Mouse (Mus musculus): Measurements from ENCODE around the gene Zcrb1. TPM values are rescaled to one million over a fixed set of nuclear protein-coding genes. Genes with fewer than 3 reads are reported as not detected.

The Zcrb1 gene
- total and polyA plus RNA-seq, 2 experiments from 2014 or later = 17.8 to 136 TPM

DNA sequence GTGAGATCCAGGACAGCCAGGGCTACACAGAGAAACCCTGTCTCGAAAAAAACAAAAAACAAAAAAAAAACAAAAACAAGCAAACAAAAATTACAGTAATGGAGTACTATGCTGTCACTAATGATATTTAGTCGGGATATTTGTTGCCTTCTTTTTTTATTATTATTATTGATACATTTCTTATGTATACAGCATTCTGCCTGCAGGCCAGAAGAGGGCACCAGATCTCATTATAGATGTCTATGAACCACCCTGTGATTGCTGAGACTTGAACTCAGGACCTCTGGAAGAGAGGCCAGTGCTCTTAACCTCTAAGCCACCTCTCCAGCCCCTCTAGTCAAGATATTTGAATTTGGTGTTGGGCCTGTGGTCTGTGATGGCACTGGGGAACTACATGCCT, 26.3 kb downstream of the Zcrb1 start:
- no peak overlapping the region for H3K4me3 ChIP-seq (ENCODE audit: low read depth, low read length)
- no peak overlapping the region for H3K4me2 ChIP-seq (ENCODE audit: low read depth, low read length)
- no peaks in the 10 kb centered on the region for H3K27me3 ChIP-seq (ENCODE audit: control insufficient read depth, insufficient read depth, low read length)
- ATAC-seq (ENCODE audit: insufficient read depth, low read depth) (no peak), DNase-seq (ENCODE audit: low spot score) (no peak)
- H3K4me1 ChIP-seq (ENCODE audit: control insufficient read depth, insufficient read depth) = no peaks in the 10 kb centered on the region
- H3K27ac ChIP-seq (ENCODE audit: low read depth) = no peak overlapping the region
- WGBS = 85% methylated on average over 2 of the region's 2 CpGs
- H3K9ac ChIP-seq (replicated peaks; ENCODE audit: low read depth, low read length) = no peak overlapping the region
- H3K36me3 ChIP-seq (replicated peaks; ENCODE audit: control insufficient read depth, insufficient read depth, low read length) = no peaks in the 10 kb centered on the region
- H3K9me3 ChIP-seq (replicated peaks; ENCODE audit: control insufficient read depth, low read length) = no peaks in the 10 kb centered on the region
- peak; percentile 20; the same call in 1 of the 2 replicates for TF ChIP-seq CTCF (IDR thresholded peaks at IDR 0.05; ENCODE audit: low read depth)
- no peak for TF ChIP-seq EP300 (IDR thresholded peaks at IDR 0.05; ENCODE audit: low read depth)

DNA sequence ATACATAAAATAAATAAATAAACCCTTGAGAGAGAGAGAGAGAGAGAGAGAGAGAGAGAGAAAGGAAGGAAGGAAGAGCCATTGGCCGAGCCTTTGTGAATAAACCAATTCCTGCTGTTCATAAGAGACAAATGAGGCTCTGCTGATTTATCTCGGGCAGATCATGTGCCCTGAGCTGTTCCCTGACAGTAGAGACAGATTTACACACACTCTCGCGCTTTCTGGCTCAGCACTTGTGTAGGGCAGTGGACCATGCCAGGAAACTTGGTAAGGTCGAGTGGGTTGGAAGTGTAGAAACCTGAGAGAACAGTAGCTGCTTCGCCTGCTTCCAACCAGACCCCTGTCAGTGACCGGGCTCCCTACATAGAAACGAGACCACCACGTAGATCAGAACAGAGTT, 29.6 kb downstream of the Zcrb1 start:
- Histone ChIP-seq H3K9me3 (replicated peaks; ENCODE audit: control insufficient read depth, low read length) (no peaks in the 10 kb centered on the region), H3K36me3 (replicated peaks; ENCODE audit: control insufficient read depth, insufficient read depth, low read length) (no peaks in the 10 kb centered on the region), H3K27ac (ENCODE audit: low read depth) (no peak overlapping the region), H3K4me2 (ENCODE audit: low read depth, low read length) (no peak overlapping the region), H3K9ac (replicated peaks; ENCODE audit: low read depth, low read length) (no peak overlapping the region), H3K27me3 (ENCODE audit: control insufficient read depth, insufficient read depth, low read length) (no peaks in the 10 kb centered on the region), H3K4me3 (ENCODE audit: low read depth, low read length) (no peak overlapping the region), H3K4me1 (ENCODE audit: control insufficient read depth, insufficient read depth) (no peaks in the 10 kb centered on the region)
- WGBS = 55% methylated on average over 9 of the region's 9 CpGs
- no peak for ATAC-seq (ENCODE audit: insufficient read depth, low read depth)
- TF ChIP-seq EP300 (IDR thresholded peaks at IDR 0.05; ENCODE audit: low read depth) = no peak
- no peak for TF ChIP-seq CTCF (IDR thresholded peaks at IDR 0.05; ENCODE audit: low read depth)
- DNase-seq (ENCODE audit: low spot score) = no peak

DNA sequence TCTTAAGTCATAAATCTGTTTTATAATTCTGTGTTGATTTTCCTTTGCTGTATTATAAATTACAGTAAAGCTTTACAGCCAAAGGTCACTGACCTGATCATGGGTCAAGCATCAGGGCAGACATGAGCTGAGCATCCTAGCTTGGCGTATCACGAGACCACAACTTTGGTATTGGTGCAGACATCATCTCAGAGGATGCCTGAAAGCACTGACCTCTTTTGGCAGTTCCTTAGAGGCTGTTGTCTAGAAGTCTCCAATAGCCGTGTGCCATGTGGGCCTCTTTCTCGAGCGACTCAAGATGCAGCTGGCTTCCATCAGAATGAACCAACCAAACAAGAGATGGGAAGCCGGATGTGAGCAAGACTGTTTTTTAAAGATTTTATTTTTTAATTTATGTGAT, 32.6 kb downstream of the Zcrb1 start:
- H3K27ac ChIP-seq (ENCODE audit: low read depth) = no peak overlapping the region
- H3K36me3 ChIP-seq (replicated peaks; ENCODE audit: control insufficient read depth, insufficient read depth, low read length) = no peaks in the 10 kb centered on the region
- no peaks in the 10 kb centered on the region for H3K4me1 ChIP-seq (ENCODE audit: control insufficient read depth, insufficient read depth)
- no peak overlapping the region for H3K4me2 ChIP-seq (ENCODE audit: low read depth, low read length)
- ATAC-seq (ENCODE audit: insufficient read depth, low read depth) (no peak), DNase-seq (ENCODE audit: low spot score) (no peak)
- no peaks in the 10 kb centered on the region for H3K27me3 ChIP-seq (ENCODE audit: control insufficient read depth, insufficient read depth, low read length)
- TF ChIP-seq EP300 (IDR thresholded peaks at IDR 0.05; ENCODE audit: low read depth) (no peak), CTCF (IDR thresholded peaks at IDR 0.05; ENCODE audit: low read depth) (no peak)
- H3K9ac ChIP-seq (replicated peaks; ENCODE audit: low read depth, low read length) = no peak overlapping the region
- H3K4me3 ChIP-seq (ENCODE audit: low read depth, low read length) = no peak overlapping the region
- 87% methylated on average over 6 of the region's 6 CpGs for WGBS
- no peaks in the 10 kb centered on the region for H3K9me3 ChIP-seq (replicated peaks; ENCODE audit: control insufficient read depth, low read length)

DNA sequence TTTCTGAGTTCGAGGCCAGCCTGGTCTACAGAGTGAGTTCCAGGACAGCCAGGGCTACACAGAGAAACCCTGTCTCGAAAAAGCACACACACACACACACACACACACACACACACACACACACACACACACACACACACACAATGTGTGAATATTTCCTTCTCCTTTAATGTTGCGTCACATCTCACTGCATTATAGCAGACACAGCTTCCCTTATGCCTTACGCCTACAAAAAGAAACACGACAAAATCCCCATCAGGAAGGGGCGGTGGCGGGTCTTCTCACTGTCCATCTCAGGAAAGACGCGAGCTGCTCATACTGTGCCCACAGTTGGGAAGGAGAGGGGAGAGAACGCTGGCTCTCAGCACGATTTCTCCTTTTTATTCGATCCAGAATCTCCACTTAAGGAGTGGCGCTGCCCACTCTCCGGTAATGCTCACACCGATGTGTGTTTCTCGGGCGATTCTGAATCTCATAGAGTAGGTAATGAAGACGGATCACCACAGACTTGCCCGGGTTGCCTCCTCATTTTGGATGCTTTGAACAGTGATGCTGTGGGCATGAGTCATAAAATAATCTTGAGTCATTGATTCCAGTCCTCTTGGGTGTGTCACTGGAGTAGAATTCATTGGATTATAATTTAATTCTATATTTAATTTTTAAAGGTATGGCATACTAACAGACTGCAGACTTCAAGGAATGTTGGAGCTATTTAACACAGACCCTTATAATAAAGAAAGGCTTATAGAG, 39.6 kb downstream of the Zcrb1 start:
- no peak overlapping the region for H3K9ac ChIP-seq (replicated peaks; ENCODE audit: low read depth, low read length)
- no peaks in the 10 kb centered on the region for H3K4me1 ChIP-seq (ENCODE audit: control insufficient read depth, insufficient read depth)
- no peak for ATAC-seq (ENCODE audit: insufficient read depth, low read depth)
- WGBS = 90% methylated on average over 19 of the region's 19 CpGs
- H3K27me3 ChIP-seq (ENCODE audit: control insufficient read depth, insufficient read depth, low read length) = no peaks in the 10 kb centered on the region
- H3K4me2 ChIP-seq (ENCODE audit: low read depth, low read length) = no peak overlapping the region
- no peak overlapping the region for H3K4me3 ChIP-seq (ENCODE audit: low read depth, low read length)
- no peak for DNase-seq (ENCODE audit: low spot score)
- no peaks in the 10 kb centered on the region for H3K36me3 ChIP-seq (replicated peaks; ENCODE audit: control insufficient read depth, insufficient read depth, low read length)
- no peaks in the 10 kb centered on the region for H3K9me3 ChIP-seq (replicated peaks; ENCODE audit: control insufficient read depth, low read length)
- no peak for TF ChIP-seq CTCF (IDR thresholded peaks at IDR 0.05; ENCODE audit: low read depth)
- TF ChIP-seq EP300 (IDR thresholded peaks at IDR 0.05; ENCODE audit: low read depth) = no peak
- H3K27ac ChIP-seq (ENCODE audit: low read depth) = no peak overlapping the region

DNA sequence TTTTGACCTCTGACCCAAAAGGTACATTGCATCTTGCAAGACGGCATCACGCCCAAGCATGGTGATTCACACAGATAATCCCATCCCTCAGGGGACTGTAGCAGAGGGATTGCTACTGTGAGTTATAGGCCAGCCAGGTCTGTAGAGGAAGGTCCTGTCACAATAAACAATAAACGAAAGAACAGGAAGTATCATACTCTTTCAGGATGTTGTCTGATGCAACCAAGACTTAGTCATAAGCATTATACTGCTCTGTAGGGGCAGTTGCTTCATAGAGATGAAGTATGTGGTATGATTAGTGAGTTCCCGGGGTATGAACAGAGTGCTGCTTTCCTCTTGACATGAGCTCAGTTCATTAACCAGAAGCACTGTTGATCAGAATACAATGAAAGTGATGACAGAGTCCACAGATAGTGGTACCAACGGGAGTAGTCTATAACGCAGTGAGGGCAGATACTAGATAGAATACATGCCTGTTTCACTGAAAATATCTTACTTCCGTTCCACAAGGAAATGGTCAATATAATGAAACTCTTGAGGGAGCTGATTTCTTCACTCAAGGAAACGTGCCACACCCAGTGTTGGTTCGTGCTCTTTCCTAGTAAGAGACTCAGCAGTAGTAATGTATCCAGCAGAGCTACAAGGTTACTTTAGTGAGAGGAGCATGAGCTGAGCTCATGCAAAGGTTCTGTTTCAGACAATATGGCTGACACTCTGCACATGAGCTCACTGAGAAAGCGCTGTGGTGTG, 57.3 kb downstream of the Zcrb1 start:
- no peak for TF ChIP-seq CTCF (IDR thresholded peaks at IDR 0.05; ENCODE audit: low read depth)
- no peak for TF ChIP-seq EP300 (IDR thresholded peaks at IDR 0.05; ENCODE audit: low read depth)
- WGBS = 47% methylated on average over 10 of the region's 10 CpGs
- Histone ChIP-seq H3K36me3 (replicated peaks; ENCODE audit: control insufficient read depth, insufficient read depth, low read length) (no peaks in the 10 kb centered on the region), H3K4me3 (ENCODE audit: low read depth, low read length) (no peak overlapping the region), H3K9ac (replicated peaks; ENCODE audit: low read depth, low read length) (no peak overlapping the region), H3K27ac (ENCODE audit: low read depth) (no peak overlapping the region), H3K9me3 (replicated peaks; ENCODE audit: control insufficient read depth, low read length) (no peaks in the 10 kb centered on the region), H3K4me1 (ENCODE audit: control insufficient read depth, insufficient read depth) (no peaks in the 10 kb centered on the region), H3K27me3 (ENCODE audit: control insufficient read depth, insufficient read depth, low read length) (no peaks in the 10 kb centered on the region), H3K4me2 (ENCODE audit: low read depth, low read length) (no peak overlapping the region)
- ATAC-seq (ENCODE audit: insufficient read depth, low read depth) (no peak), DNase-seq (ENCODE audit: low spot score) (no peak)

All from heart, postnatal 0 days (tissue).